Mouse (Mus musculus) heart, embryonic 14.5 days (tissue): Measurements from ENCODE around the gene Gm9817. TPM values are rescaled to one million over a fixed set of nuclear protein-coding genes. Genes with fewer than 3 reads are reported as not detected.

Experiments used
- ATAC-seq: fragments of 200-750 bp; cut with Nextera tagmentation; 2 replicates; pipeline ENCODE4 v1.8.0; 2017; ENCODE audit warnings: low read depth, moderate TSS enrichment; ENCODE audit not compliant: insufficient number of reproducible peaks, insufficient read depth, low FRiP score
- H3K27ac ChIP-seq, 2 experiments: fragments of 200-500 bp in 1 of 2; fragments of 300-500 bp in 1 of 2; sonication (generic) in 1 of 2; replicated peaks in 1 of 2; 2 replicates each; pipeline ENCODE4 v1.5.1; 2012 to 2014; ENCODE audit warnings: low read depth in 2 of 2, low read length in 2 of 2, control low read depth in 1 of 2, mild to moderate bottlenecking in 1 of 2, mixed read lengths in 1 of 2; ENCODE audit not compliant: control insufficient read depth in 1 of 2, insufficient read depth in 1 of 2
- H3K27me3 ChIP-seq: fragments of 300-500 bp; sonication (generic); 2 replicates; pipeline ENCODE4 v1.6.1; 2014; ENCODE audit warnings: mild to moderate bottlenecking, low read length, control low read depth; ENCODE audit not compliant: control insufficient read depth, insufficient read depth
- H3K36me3 ChIP-seq: fragments of 300-500 bp; sonication (generic); 2 replicates; pipeline ENCODE4 v1.6.1; 2014; ENCODE audit warnings: mild to moderate bottlenecking, control low read depth, low read length, mixed read lengths; ENCODE audit not compliant: control insufficient read depth, insufficient read depth
- H3K4me1 ChIP-seq, 2 experiments: fragments of 200-500 bp in 1 of 2; fragments of 300-500 bp in 1 of 2; sonication (generic) in 1 of 2; 2 replicates each; pipeline ENCODE4 v1.6.1; 2012 to 2014; ENCODE audit warnings: low read length in 2 of 2, control low read depth in 1 of 2, mixed read lengths in 1 of 2; ENCODE audit not compliant: control insufficient read depth in 2 of 2, insufficient read depth in 2 of 2
- H3K4me2 ChIP-seq: fragments of 300-500 bp; sonication (generic); 2 replicates; pipeline ENCODE4 v1.6.1; 2014; ENCODE audit warnings: mild to moderate bottlenecking, low read length
- H3K4me3 ChIP-seq, 2 experiments: fragments of 200-500 bp in 1 of 2; fragments of 300-500 bp in 1 of 2; sonication (generic) in 1 of 2; 2 replicates each; pipeline ENCODE4 v1.5.1; 2012 to 2014; ENCODE audit warnings: low read length in 2 of 2, mild to moderate bottlenecking in 2 of 2, control low read depth in 1 of 2, low read depth in 1 of 2, moderate library complexity in 1 of 2; ENCODE audit not compliant: control insufficient read depth in 1 of 2, insufficient read depth in 1 of 2
- H3K9ac ChIP-seq: fragments of 300-500 bp; sonication (generic); 2 replicates; pipeline ENCODE4 v1.6.1; 2014; ENCODE audit warnings: mild to moderate bottlenecking, low read length
- H3K9me3 ChIP-seq: fragments of 300-500 bp; sonication (generic); 2 replicates; pipeline ENCODE4 v1.6.1; 2016; ENCODE audit warnings: low read length, control low read depth; ENCODE audit not compliant: control insufficient read depth
- WGBS: fragments of 180-500 bp; shearing (Covaris S2); extraction: QIAGEN DNeasy Blood & Tissue Kit; methylation state at CpG from one replicate; pipeline ENCODE4 v1.1.7; 2014; 5-methylcytosine and 5-hydroxymethylcytosine counted together
- polyA plus RNA-seq: library from polyadenylated mRNA; unstranded; fragments of >200 nt; fragmentation: Nextera tagmentation; extraction: Ambion mirVana; gene quantifications from 2 replicates; pipeline ENCODE4 v1.2.1, GENCODE M21; 2014

Gm9817 gene
- polyA plus RNA-seq, 1 experiment from 2014 or later, result 0.18 TPM

GRCm38 (mm10) chr13:45063146-45063545 lies 15.3 kb upstream of the Gm9817 start:
- peaks cover 10 to 16% of the 10 kb centered on the region in 2 experiments for H3K4me1 ChIP-seq
- H3K4me2 ChIP-seq, result 0 out of 2 replicates have a peak overlapping the region, but pooled peaks have one; percentile 1
- H3K4me3 ChIP-seq, result no peak overlapping the region
- 27% methylated on average over 5 of the region's 5 CpGs for WGBS
- H3K36me3 ChIP-seq, result no peaks in the 10 kb centered on the region
- no peak overlapping the region for H3K9ac ChIP-seq
- no peaks in the 10 kb centered on the region for H3K27me3 ChIP-seq
- no peak overlapping the region; a peak in 1 of 4 replicates for H3K27ac ChIP-seq
- H3K9me3 ChIP-seq, result no peaks in the 10 kb centered on the region
- peak; percentile 26; the same call in 1 of the 2 replicates for ATAC-seq

- no peaks in the 10 kb centered on the region for H3K9me3 ChIP-seq
- H3K36me3 ChIP-seq, result no peaks in the 10 kb centered on the region
- no peak overlapping the region for H3K9ac ChIP-seq
- no peaks in the 10 kb centered on the region for H3K27me3 ChIP-seq
- H3K27ac ChIP-seq, result no peak overlapping the region
- peaks cover 10 to 16% of the 10 kb centered on the region in 2 experiments for H3K4me1 ChIP-seq
- no peak overlapping the region for H3K4me2 ChIP-seq
- peak; percentile 43; the same call in 1 of the 2 replicates for ATAC-seq
- H3K4me3 ChIP-seq, result no peak overlapping the region
- 84% methylated on average over 4 of the region's 4 CpGs for whole genome bisulfite sequencing
These were observed 13.5 kb upstream of the Gm9817 start for GRCm38 (mm10) chr13:45064951-45065350.

- H3K36me3 ChIP-seq, result no peaks in the 10 kb centered on the region
- no peak overlapping the region for H3K4me3 ChIP-seq
- H3K27ac ChIP-seq, result no peak overlapping the region
- no peak overlapping the region for H3K9ac ChIP-seq
- 65% methylated on average over 6 of the region's 6 CpGs for WGBS
- H3K4me1 ChIP-seq, result peaks cover 0 to 2% of the 10 kb centered on the region in 2 experiments; a peak in 1 of 4 replicates
- ATAC-seq, result no peak
- no peaks in the 10 kb centered on the region for H3K27me3 ChIP-seq
- H3K4me2 ChIP-seq, result no peak overlapping the region
- H3K9me3 ChIP-seq, result 0 out of 2 replicates have a peak, but pooled peaks cover 4% of the 10 kb centered on the region
These were observed 8.1 kb upstream of the Gm9817 start for GRCm38 (mm10) chr13:45070366-45070765.

- no peak overlapping the region for H3K4me2 ChIP-seq
- no peak overlapping the region for H3K9ac ChIP-seq
- H3K27me3 ChIP-seq, result peaks cover 7% of the 10 kb centered on the region; the same call in 1 of the 2 replicates
- no peak overlapping the region for H3K27ac ChIP-seq
- H3K9me3 ChIP-seq, result 0 out of 2 replicates have a peak, but pooled peaks cover 4% of the 10 kb centered on the region
- H3K36me3 ChIP-seq, result no peaks in the 10 kb centered on the region
- H3K4me3 ChIP-seq, result no peak overlapping the region
- ATAC-seq, result no peak
- H3K4me1 ChIP-seq, result peaks cover 0 to 2% of the 10 kb centered on the region in 2 experiments; a peak in 1 of 4 replicates
These were observed 3.5 kb upstream of the Gm9817 start for GRCm38 (mm10) chr13:45075012-45075411.

GRCm38 (mm10) chr13:45075715-45076114 lies 2.8 kb upstream of the Gm9817 start:
- Histone ChIP-seq H3K27me3 (peaks cover 7% of the 10 kb centered on the region; the same call in 1 of the 2 replicates), H3K36me3 (no peaks in the 10 kb centered on the region), H3K4me3 (no peak overlapping the region), H3K4me1 (no peaks in the 10 kb centered on the region), H3K9ac (no peak overlapping the region), H3K27ac (no peak overlapping the region), H3K9me3 (peaks cover 8% of the 10 kb centered on the region), H3K4me2 (no peak overlapping the region)
- ATAC-seq, result no peak
- 94% methylated on average over 2 of the region's 2 CpGs for WGBS

- peaks cover 6 to 17% of the 10 kb centered on the region in 2 experiments for H3K4me1 ChIP-seq
- H3K9me3 ChIP-seq, result peaks cover 10% of the 10 kb centered on the region
- no peak overlapping the region for H3K4me3 ChIP-seq
- peaks cover 7% of the 10 kb centered on the region; the same call in 1 of the 2 replicates for H3K27me3 ChIP-seq
- H3K9ac ChIP-seq, result no peak overlapping the region
- no peak overlapping the region for H3K27ac ChIP-seq
- no peak for ATAC-seq
- 91% methylated on average over 3 of the region's 3 CpGs for WGBS
- no peaks in the 10 kb centered on the region for H3K36me3 ChIP-seq
- no peak overlapping the region for H3K4me2 ChIP-seq
These were observed 2.3 kb downstream of the Gm9817 start for GRCm38 (mm10) chr13:45080771-45081170.

GRCm38 (mm10) chr13:45083696-45084095 lies 5.2 kb downstream of the Gm9817 start:
- Histone ChIP-seq H3K9ac (no peak overlapping the region), H3K36me3 (no peaks in the 10 kb centered on the region), H3K9me3 (peaks cover 10% of the 10 kb centered on the region), H3K4me2 (peak overlapping the region; percentile 21; the same call in 1 of the 2 replicates), H3K27ac (peak overlapping the region; percentile 37 to 47; a peak in 3 of 4 replicates), H3K27me3 (peaks cover 7% of the 10 kb centered on the region; the same call in 1 of the 2 replicates), H3K4me3 (no peak overlapping the region), H3K4me1 (peaks cover 6 to 21% of the 10 kb centered on the region in 2 experiments)
- peak; percentile 39; the same call in 1 of the 2 replicates for ATAC-seq
- WGBS, result 3% methylated on average over 5 of the region's 5 CpGs

GRCm38 (mm10) chr13:45088796-45089221 lies 10.3 kb downstream of the Gm9817 start:
- Histone ChIP-seq H3K4me1 (peaks cover 9 to 19% of the 10 kb centered on the region in 2 experiments), H3K36me3 (no peaks in the 10 kb centered on the region), H3K4me2 (no peak overlapping the region), H3K9ac (no peak overlapping the region), H3K27ac (no peak overlapping the region), H3K4me3 (no peak overlapping the region), H3K27me3 (no peaks in the 10 kb centered on the region), H3K9me3 (no peaks in the 10 kb centered on the region)
- WGBS, result 13% methylated on average over 2 of the region's 2 CpGs
- no peak for ATAC-seq
